Mouse (Mus musculus) brain, embryonic 14.5 days (tissue): ENCODE measurements around the gene Ehd1.

Source experiments
- CTCF ChIP-seq: fragments of 200-500 bp; IDR thresholded peaks from 2 replicates; pipeline ENCODE4 v1.5.1; 2012; ENCODE audit warnings: inconsistent platforms, mild to moderate bottlenecking, moderate library complexity, borderline replicate concordance; ENCODE audit not compliant: insufficient read depth, insufficient read length; ENCODE audit errors: extremely low read depth
- POLR2A ChIP-seq: fragments of 200-500 bp; IDR thresholded peaks from 2 replicates; pipeline ENCODE4 v1.6.1; 2012; ENCODE audit warnings: mild to moderate bottlenecking, inconsistent platforms, borderline replicate concordance; ENCODE audit not compliant: poor library complexity, insufficient read depth, insufficient read length, severe bottlenecking; ENCODE audit errors: extremely low read depth

GRCm38 (mm10) chr19:6302114-6302513 lies 25.6 kb downstream of the Ehd1 start:
- TF ChIP-seq CTCF (no peak), POLR2A (no peak)
